Mouse (Mus musculus): ENCODE results near the gene Tcf20.

- TF ChIP-seq POLR2A (IDR thresholded peaks at IDR 0.05; ENCODE audit: low read depth, low read length) (no peak), CTCF (IDR thresholded peaks at IDR 0.05; ENCODE audit: extremely low read depth, insufficient read length, insufficient replicate concordance, low read depth, low read length) (no peak)
Observed at GRCm38 (mm10) chr15:82995239-82995638, 7.6 kb upstream of the Tcf20 start.

Measured in small intestine, adult 2 months (tissue).